Mouse (Mus musculus): ENCODE results near the gene Ttc7b. TPM values are rescaled to one million over a fixed set of nuclear protein-coding genes. Genes with fewer than 3 reads are reported as not detected.

Ttc7b gene
- polyA plus RNA-seq, 1 experiment from 2014 or later: 1.0 TPM

- H3K4me2 ChIP-seq: no peak overlapping the region
- no peaks in the 10 kb centered on the region for H3K9me3 ChIP-seq (replicated peaks)
- H3K27me3 ChIP-seq: no peaks in the 10 kb centered on the region
- no peak overlapping the region for H3K27ac ChIP-seq (replicated peaks)
- no peak for ATAC-seq (ENCODE audit: insufficient read depth)
- no peaks in the 10 kb centered on the region for H3K4me1 ChIP-seq (replicated peaks)
- no peak overlapping the region for H3K4me3 ChIP-seq (replicated peaks)
- 58% methylated on average over 11 of the region's 11 CpGs for WGBS (ENCODE audit: insufficient replicate concordance)
- no peaks in the 10 kb centered on the region for H3K36me3 ChIP-seq (replicated peaks)
- H3K9ac ChIP-seq: no peak overlapping the region
Measured at GRCm38 (mm10) chr12:100408714-100409113, 111.9 kb downstream of the Ttc7b start.

GRCm38 (mm10) chr12:100408143-100408542 is 112.5 kb downstream of the Ttc7b start:
- Histone ChIP-seq H3K27ac (replicated peaks) (no peak overlapping the region), H3K4me2 (no peak overlapping the region), H3K9me3 (replicated peaks) (no peaks in the 10 kb centered on the region), H3K9ac (no peak overlapping the region), H3K4me3 (replicated peaks) (no peak overlapping the region), H3K36me3 (replicated peaks) (no peaks in the 10 kb centered on the region), H3K4me1 (replicated peaks) (no peaks in the 10 kb centered on the region), H3K27me3 (no peaks in the 10 kb centered on the region)
- no peak for ATAC-seq (ENCODE audit: insufficient read depth)
- 70% methylated on average over 8 of the region's 8 CpGs for WGBS (ENCODE audit: insufficient replicate concordance)

GRCm38 (mm10) chr12:100407371-100407770 is 113.3 kb downstream of the Ttc7b start:
- no peak overlapping the region for H3K4me2 ChIP-seq
- no peak overlapping the region for H3K9ac ChIP-seq
- no peaks in the 10 kb centered on the region for H3K4me1 ChIP-seq (replicated peaks)
- H3K36me3 ChIP-seq (replicated peaks): no peaks in the 10 kb centered on the region
- no peak for ATAC-seq (ENCODE audit: insufficient read depth)
- no peak overlapping the region for H3K4me3 ChIP-seq (replicated peaks)
- H3K9me3 ChIP-seq (replicated peaks): no peaks in the 10 kb centered on the region
- WGBS (ENCODE audit: insufficient replicate concordance): 66% methylated on average over 7 of the region's 7 CpGs
- H3K27me3 ChIP-seq: no peaks in the 10 kb centered on the region
- H3K27ac ChIP-seq (replicated peaks): no peak overlapping the region

- H3K27ac ChIP-seq (replicated peaks): no peak overlapping the region
- H3K9ac ChIP-seq: no peak overlapping the region
- no peak overlapping the region for H3K4me3 ChIP-seq (replicated peaks)
- H3K27me3 ChIP-seq: no peaks in the 10 kb centered on the region
- no peaks in the 10 kb centered on the region for H3K9me3 ChIP-seq (replicated peaks)
- WGBS (ENCODE audit: insufficient replicate concordance): 40% methylated on average over 11 of the region's 11 CpGs
- no peaks in the 10 kb centered on the region for H3K36me3 ChIP-seq (replicated peaks)
- no peak overlapping the region for H3K4me2 ChIP-seq
- ATAC-seq (ENCODE audit: insufficient read depth): no peak
- no peaks in the 10 kb centered on the region for H3K4me1 ChIP-seq (replicated peaks)
Measured at GRCm38 (mm10) chr12:100406094-100406493, 114.5 kb downstream of the Ttc7b start.

- H3K4me2 ChIP-seq: no peak overlapping the region
- no peaks in the 10 kb centered on the region for H3K9me3 ChIP-seq (replicated peaks)
- H3K27me3 ChIP-seq: no peaks in the 10 kb centered on the region
- H3K4me3 ChIP-seq (replicated peaks): no peak overlapping the region
- no peak overlapping the region for H3K9ac ChIP-seq
- H3K4me1 ChIP-seq (replicated peaks): no peaks in the 10 kb centered on the region
- WGBS (ENCODE audit: insufficient replicate concordance): 64% methylated on average over 8 of the region's 8 CpGs
- no peaks in the 10 kb centered on the region for H3K36me3 ChIP-seq (replicated peaks)
- no peak for ATAC-seq (ENCODE audit: insufficient read depth)
- no peak overlapping the region for H3K27ac ChIP-seq (replicated peaks)
Measured at GRCm38 (mm10) chr12:100405512-100406030, 115.1 kb downstream of the Ttc7b start.

- 61% methylated on average over 3 of the region's 3 CpGs for WGBS (ENCODE audit: insufficient replicate concordance)
- H3K27me3 ChIP-seq: no peaks in the 10 kb centered on the region
- H3K4me3 ChIP-seq (replicated peaks): no peak overlapping the region
- no peak for ATAC-seq (ENCODE audit: insufficient read depth)
- H3K4me1 ChIP-seq (replicated peaks): peaks cover 3% of the 10 kb centered on the region; the same call in 1 of the 2 replicates
- H3K27ac ChIP-seq (replicated peaks): no peak overlapping the region
- H3K9me3 ChIP-seq (replicated peaks): no peaks in the 10 kb centered on the region
- no peak overlapping the region for H3K4me2 ChIP-seq
- H3K36me3 ChIP-seq (replicated peaks): no peaks in the 10 kb centered on the region
- H3K9ac ChIP-seq: no peak overlapping the region
Measured at GRCm38 (mm10) chr12:100404430-100404829, 116.2 kb downstream of the Ttc7b start.

- 76% methylated on average over 4 of the region's 4 CpGs for WGBS (ENCODE audit: insufficient replicate concordance)
- no peak overlapping the region for H3K9ac ChIP-seq
- no peak for ATAC-seq (ENCODE audit: insufficient read depth)
- H3K27me3 ChIP-seq: no peaks in the 10 kb centered on the region
- no peak overlapping the region for H3K4me3 ChIP-seq (replicated peaks)
- H3K4me2 ChIP-seq: no peak overlapping the region
- no peaks in the 10 kb centered on the region for H3K9me3 ChIP-seq (replicated peaks)
- peaks cover 9% of the 10 kb centered on the region for H3K4me1 ChIP-seq (replicated peaks)
- H3K36me3 ChIP-seq (replicated peaks): no peaks in the 10 kb centered on the region
- H3K27ac ChIP-seq (replicated peaks): no peak overlapping the region
Measured at GRCm38 (mm10) chr12:100403005-100403324, 117.7 kb downstream of the Ttc7b start.

GRCm38 (mm10) chr12:100402296-100403004 is 118.2 kb downstream of the Ttc7b start:
- H3K9ac ChIP-seq: no peak overlapping the region
- no peaks in the 10 kb centered on the region for H3K9me3 ChIP-seq (replicated peaks)
- H3K27me3 ChIP-seq: no peaks in the 10 kb centered on the region
- 68% methylated on average over 10 of the region's 10 CpGs for WGBS (ENCODE audit: insufficient replicate concordance)
- no peak overlapping the region for H3K4me3 ChIP-seq (replicated peaks)
- no peak for ATAC-seq (ENCODE audit: insufficient read depth)
- H3K27ac ChIP-seq (replicated peaks): no peak overlapping the region
- peaks cover 9% of the 10 kb centered on the region for H3K4me1 ChIP-seq (replicated peaks)
- no peak overlapping the region for H3K4me2 ChIP-seq
- H3K36me3 ChIP-seq (replicated peaks): no peaks in the 10 kb centered on the region

- H3K4me3 ChIP-seq (replicated peaks): no peak overlapping the region
- peak; percentile 51 for ATAC-seq (ENCODE audit: insufficient read depth)
Measured at GRCm38 (mm10) chr12:100400119-100400518, 120.5 kb downstream of the Ttc7b start.

GRCm38 (mm10) chr12:100399126-100399727 is 121.4 kb downstream of the Ttc7b start:
- H3K9ac ChIP-seq: no peak overlapping the region
- H3K9me3 ChIP-seq (replicated peaks): no peaks in the 10 kb centered on the region
- no peaks in the 10 kb centered on the region for H3K27me3 ChIP-seq
- H3K27ac ChIP-seq (replicated peaks): no peak overlapping the region
- no peak overlapping the region for H3K4me3 ChIP-seq (replicated peaks)
- no peak overlapping the region for H3K4me2 ChIP-seq
- 67% methylated on average over 5 of the region's 5 CpGs for WGBS (ENCODE audit: insufficient replicate concordance)
- ATAC-seq (ENCODE audit: insufficient read depth): no peak
- H3K4me1 ChIP-seq (replicated peaks): peaks cover 9% of the 10 kb centered on the region
- no peaks in the 10 kb centered on the region for H3K36me3 ChIP-seq (replicated peaks)

More at GRCm38 (mm10) chr12:100400119-100400518, 120.5 kb downstream of the Ttc7b start:
- H3K27ac ChIP-seq (replicated peaks): no peak overlapping the region
- H3K36me3 ChIP-seq (replicated peaks): no peaks in the 10 kb centered on the region
- H3K9ac ChIP-seq: no peak overlapping the region
- no peaks in the 10 kb centered on the region for H3K27me3 ChIP-seq
- 70% methylated on average over 3 of the region's 3 CpGs for WGBS (ENCODE audit: insufficient replicate concordance)
- no peaks in the 10 kb centered on the region for H3K9me3 ChIP-seq (replicated peaks)
- H3K4me2 ChIP-seq: no peak overlapping the region
- peaks cover 9% of the 10 kb centered on the region for H3K4me1 ChIP-seq (replicated peaks)

GRCm38 (mm10) chr12:100398268-100398943 is 122.2 kb downstream of the Ttc7b start:
- Histone ChIP-seq H3K27ac (replicated peaks) (no peak overlapping the region), H3K9ac (no peak overlapping the region), H3K4me2 (no peak overlapping the region), H3K4me1 (replicated peaks) (peaks cover 9% of the 10 kb centered on the region), H3K27me3 (no peaks in the 10 kb centered on the region), H3K4me3 (replicated peaks) (no peak overlapping the region), H3K36me3 (replicated peaks) (no peaks in the 10 kb centered on the region), H3K9me3 (replicated peaks) (no peaks in the 10 kb centered on the region)
- WGBS (ENCODE audit: insufficient replicate concordance): 59% methylated on average over 8 of the region's 8 CpGs
- ATAC-seq (ENCODE audit: insufficient read depth): no peak
